Mouse (Mus musculus): Measurements from ENCODE around the gene Pcgf6. TPM values are rescaled to one million over a fixed set of nuclear protein-coding genes. Genes with fewer than 3 reads are reported as not detected.

Pcgf6 gene
- total RNA-seq (2021) (10 to 100 TPM in 1 of 2 experiments, 1 to 10 TPM in 1; 9.9 to 11.4 TPM), polyA plus RNA-seq (2012; rRNA removed) (10.0 and 11.2 TPM in 2 replicates)
- long read RNA-seq, transcript Pcgf6-201 (10 exons, 2,159 nt) = major isoform, 5 of 7 reads
- long read RNA-seq, partial matches to known transcripts = 0 of 7 reads
- long read RNA-seq, other reads (novel, unspliced or antisense) = 2 of 7 reads

DNA sequence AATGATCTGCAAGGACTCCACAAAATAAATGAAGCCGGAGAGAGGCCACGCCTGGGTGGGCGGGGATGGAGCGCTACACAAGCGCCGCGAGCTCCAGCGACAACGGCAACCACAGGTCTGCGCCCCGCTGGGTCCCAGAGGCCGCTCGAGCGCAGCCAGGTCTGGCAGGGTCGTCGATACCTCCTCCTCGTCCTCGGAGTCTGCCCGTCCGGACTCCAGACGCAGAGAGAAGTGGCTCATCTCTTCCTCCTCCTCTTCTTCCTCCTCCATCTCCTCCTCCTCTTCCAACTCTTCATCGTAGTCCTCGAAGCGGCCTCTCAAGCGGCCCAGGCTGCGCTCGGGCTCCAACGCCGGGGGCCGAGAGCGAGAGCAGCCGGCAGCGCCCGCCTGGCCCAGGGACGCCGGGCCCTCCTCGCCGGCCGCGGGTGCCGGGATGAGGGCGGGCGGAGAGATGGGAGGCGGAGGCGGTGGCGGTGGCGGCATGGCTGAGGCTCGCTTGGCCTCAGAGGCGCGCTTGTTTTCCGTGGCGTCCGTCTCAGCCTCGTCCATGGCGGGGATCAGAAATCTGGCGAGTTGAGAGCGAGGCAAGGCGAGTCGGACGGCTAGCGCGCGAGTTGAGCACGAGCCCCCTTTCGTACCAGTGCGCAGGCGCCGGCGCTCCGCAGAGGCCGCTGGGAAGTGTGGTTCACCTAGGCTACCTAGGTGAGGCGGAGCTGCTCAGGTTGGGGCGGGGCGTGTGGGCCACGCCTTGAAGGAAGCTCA, at the start of gene Pcgf6:
Pcgf6 (minus strand) TSS at position 636 of the 762 bp plus-strand sequence.
- DNase-seq = peak; percentile 86

DNA sequence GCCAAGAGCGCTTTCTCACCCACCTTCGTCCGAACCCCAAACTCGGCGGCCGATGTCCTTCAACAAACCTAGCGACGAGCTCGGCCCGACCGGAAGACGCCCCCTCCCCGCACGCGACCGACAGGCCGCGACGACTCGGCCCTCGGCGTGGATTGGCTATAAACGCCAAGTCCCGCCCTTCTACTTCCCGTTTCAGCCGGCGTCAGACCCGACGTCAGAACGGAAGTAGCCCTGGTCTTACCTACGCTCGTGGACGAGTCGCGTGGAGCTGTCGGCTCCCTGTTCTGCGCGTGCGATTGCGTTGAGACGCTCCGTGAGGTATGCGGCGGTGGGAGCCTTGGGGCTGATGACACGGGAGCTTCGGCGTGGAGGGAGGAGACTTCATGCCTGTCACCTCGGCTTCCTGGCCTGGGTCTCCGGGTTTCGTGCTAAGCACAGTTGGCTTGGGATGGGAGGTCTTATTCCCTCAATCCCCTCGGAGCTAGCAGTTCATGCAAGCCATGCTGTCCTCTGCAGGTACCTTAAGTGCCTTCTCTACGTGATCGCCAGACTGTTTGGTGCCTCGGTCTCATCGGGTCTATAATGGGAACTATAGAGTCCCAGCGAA, 39.9 kb upstream of the Pcgf6 start, which contains the start of the genes Usmg5 and Pdcd11:
Usmg5 (minus strand) TSS at position 98 of the 607 bp plus-strand sequence.
Pdcd11 (plus strand) TSS at position 219 of the 607 bp plus-strand sequence.
- DNase-seq = peak; percentile 97

DNA sequence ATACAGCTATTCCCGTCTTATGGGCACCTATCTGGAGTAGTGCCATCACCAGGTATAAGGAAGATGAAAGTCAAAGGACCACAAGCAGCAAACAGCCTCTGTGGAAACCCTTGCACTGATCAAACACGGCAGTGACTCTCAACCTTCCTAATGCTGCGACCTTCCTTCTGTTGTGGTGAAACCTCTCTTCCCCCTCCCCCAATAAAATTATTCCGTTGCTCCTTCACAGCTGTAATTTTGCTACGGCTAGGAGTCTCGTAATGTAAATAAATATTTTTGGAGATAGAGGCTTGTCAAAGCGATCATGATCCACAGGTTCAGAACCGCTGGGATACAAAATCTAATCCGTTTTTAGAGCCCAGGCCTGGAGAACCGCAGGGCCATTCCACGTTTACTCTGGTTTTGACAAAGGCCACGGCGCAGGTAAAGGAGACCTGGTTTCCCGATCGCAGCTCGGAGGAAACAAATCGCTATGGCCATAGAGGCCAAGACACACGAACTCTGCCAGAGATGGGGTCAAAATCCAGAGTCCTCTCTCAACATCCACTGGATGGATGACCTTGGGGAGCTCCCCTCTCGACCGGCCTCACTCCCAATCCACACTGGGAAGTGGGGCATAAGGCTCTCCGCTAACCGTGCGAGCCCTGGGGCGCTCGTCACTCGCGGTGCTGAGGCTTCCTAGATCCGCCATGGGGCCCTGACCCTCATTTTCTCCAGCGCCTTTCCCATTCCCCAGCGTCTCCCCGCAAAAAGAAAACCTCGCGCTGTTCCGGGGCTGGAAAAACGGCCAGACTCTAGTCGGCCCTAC, 39.2 kb upstream of the Pcgf6 start:
- no peak for DNase-seq

DNA sequence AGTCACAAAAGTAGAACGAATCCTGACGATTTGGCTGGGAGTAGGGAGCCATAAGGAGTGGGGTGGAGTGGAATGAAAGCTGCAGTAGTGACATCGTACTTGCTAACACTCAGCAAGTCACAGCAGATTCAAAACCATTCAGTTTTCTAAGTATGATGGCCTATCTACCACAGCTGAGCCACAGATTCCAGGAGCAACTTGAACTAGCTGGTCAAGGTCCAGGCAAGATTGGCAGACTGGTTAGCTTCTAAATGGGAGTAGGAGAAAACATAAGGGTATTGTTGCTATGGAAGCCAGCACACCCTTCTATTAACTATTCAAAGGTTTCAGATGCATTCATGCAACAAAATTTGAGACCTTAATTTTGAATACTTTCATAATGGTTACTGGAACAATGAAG, 37.5 kb upstream of the Pcgf6 start:
- DNase-seq = no peak

DNA sequence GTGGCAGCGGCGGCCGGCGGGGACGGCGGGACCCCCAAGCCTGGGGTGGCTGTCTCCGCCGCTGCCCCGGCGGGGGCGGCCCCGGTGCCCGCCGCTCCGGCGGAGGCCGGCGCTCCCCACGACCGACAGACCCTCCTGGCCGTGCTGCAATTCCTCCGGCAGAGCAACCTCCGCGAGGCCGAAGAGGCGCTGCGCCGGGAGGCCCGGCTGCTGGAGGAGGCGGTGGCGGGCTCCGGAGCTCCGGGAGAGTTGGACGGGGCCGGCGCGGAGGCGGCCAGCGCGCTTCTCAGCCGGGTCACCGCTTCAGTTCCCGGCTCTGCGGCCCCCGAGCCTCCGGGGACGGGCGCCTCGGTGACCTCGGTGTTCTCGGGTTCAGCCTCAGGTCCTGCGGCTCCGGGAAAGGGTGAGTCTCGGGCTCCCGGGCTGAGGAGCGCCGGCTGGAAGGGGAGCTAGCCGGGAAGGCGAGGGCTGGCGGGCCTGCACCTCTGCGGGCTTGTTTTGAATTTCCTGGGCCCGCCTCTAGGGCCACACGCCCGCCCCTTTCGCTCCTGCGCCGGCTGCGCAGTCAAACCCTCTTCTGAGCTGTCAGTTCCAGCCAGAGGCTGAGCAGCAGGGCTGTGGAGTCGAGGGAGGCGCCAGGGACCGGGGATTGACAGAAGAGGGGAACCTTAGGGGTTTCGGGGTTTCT, 17.4 kb upstream of the Pcgf6 start:
- DNase-seq = peak; percentile 93

DNA sequence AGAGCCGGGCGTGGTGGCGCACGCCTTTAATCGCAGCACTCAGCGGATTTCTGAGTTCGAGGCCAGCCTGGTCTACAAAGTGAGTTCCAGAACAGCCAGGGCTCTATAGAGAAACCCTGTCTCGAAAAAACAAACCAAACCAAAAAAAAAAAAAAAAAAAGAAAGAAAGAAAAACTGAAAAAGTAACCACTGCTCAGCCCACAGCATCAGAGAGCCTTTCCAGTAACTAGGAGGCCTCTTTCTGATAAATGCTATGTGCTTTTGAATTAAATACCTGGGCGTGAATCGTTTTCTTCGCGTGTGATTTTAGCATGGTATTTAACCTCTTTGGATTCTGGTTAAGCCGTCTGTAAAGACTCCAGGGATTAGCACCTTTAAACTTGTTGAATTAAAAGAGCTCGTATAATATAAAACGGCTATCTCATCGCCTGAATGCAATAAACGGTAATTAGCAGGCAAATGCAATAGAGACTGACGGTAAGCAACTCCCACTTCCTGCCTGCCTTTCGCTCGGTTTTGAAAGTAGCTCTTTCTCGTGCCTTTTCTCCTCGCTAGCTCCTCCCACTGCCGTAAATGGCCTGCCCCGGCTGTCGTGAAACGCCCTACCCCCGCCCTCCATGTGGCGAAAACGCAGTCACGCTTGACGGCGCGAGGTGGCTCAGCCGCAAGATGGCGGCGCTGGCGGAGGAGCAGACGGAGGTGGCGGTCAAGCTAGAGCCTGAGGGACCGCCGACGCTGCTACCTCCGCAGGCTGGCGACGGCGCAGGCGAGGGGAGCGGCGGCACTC, 16.6 kb upstream of the Pcgf6 start, which contains the start of gene Taf5:
Taf5 (plus strand) TSS at position 651 of the 787 bp plus-strand sequence.
- peak; percentile 97 for DNase-seq

DNA sequence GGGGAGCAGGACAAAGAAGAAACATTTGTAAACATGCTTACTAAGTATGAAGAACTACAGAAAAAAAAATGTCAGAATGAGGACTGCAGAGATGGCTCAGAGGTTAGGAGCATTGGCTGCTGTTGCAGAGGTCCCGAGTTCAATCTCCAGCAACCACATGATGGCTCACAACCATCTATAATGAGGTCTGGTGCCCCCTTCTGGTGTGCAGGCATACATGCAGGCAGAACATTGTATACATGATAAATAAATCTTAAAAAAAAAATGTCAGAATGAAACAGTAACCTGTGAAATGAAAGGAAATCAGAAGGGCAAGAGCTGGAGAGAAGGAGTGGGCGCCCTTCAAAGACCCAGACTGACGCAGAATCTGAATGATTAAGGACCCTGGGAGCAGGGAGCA, 15.2 kb upstream of the Pcgf6 start:
- no peak for DNase-seq

DNA sequence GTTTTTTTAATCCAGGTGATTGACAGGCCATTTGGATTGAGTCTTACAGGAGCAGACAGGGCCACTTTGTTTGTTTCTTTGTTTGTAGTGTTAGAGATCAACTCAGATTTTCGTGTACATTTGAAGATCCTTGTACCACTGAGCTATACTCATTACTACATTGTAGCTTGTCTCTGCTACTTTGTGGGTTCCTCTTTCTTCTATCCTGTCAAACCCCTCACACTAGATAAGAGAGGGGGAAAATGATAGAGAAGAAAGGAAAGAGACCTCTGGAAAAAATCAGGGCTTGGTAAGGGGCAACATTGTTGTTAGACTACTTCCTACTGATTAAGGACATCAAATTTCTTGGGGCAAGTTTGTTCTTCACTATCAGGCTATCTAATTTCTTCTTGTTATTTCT, 7.0 kb upstream of the Pcgf6 start:
- no peak for DNase-seq

DNA sequence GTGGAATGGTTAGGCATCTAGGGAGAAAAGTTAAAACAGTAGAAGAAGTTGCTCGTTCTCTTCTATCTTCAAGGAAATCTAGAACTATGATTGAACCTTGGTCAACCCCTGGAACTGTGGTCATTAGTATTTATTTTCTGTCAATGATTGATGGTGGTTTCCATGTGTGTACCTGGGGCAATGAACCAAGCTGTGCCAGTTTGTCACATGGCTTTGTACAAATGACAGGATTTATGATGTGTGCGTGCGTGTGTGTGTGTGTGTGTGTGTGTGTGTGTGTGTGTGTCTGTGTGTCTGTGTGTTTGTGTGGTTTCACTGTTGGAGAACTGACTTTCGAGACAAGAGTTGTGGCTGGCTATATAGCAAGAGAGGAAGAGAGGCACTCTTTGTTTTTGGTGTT, 2.8 kb upstream of the Pcgf6 start:
- no peak for DNase-seq

DNA sequence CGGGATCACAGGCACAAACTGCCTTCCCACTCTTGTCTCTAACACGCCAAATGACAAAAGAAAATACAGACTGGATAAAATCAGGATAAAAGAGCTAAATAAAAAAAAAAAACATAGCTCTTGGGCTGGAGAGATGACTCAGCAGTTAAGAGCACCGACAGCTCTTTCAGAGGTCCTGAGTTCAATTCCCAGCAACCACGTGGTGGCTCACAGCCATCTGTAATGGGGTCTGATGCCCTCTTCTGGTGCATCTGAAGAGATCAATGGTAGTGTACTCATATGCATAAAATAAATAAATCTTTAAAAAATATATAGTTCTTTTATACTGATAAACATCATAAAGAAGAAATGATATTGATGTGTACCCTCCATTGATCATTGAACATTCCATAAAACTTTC, 2.2 kb upstream of the Pcgf6 start:
- DNase-seq = no peak

DNA sequence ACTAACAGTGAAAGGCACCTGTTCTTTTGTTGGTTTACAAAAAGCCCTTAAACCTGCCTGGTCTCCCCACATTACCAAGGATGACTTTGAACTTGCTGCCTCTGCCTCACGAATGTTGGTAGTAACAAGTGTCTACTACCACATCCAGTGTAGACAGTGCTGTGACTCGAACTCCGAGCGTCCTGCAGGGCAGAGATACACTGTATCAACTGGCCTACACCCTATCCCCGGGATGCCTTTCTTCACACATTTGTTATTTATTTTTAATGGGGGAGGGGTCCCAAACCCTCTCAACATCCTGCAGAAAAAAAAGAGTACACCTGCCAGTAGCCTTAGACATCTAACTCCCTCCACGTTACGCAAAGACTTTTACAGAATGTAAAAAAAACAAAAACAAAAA, 866 bp downstream of the Pcgf6 start:
- no peak for DNase-seq

DNA sequence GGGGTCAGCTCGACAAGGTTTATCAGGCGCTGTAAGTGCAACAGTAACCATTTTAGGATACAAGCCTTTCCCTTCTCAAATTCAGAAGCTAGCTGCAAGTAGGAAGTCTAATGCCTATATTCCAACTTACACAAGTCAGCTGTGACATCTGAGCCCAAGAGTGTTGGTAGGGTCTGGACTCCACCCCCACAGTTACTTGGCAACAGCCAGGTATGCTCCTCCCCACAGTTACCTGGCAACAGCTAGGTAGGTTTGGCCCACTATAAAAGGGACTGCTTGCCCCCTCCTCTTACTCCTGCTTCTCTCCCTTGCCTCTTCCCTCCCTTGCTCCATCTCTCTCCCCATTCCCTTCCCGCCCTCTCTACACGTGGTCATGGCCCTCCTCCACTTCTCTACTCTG, 1.6 kb downstream of the Pcgf6 start:
- no peak for DNase-seq

DNA sequence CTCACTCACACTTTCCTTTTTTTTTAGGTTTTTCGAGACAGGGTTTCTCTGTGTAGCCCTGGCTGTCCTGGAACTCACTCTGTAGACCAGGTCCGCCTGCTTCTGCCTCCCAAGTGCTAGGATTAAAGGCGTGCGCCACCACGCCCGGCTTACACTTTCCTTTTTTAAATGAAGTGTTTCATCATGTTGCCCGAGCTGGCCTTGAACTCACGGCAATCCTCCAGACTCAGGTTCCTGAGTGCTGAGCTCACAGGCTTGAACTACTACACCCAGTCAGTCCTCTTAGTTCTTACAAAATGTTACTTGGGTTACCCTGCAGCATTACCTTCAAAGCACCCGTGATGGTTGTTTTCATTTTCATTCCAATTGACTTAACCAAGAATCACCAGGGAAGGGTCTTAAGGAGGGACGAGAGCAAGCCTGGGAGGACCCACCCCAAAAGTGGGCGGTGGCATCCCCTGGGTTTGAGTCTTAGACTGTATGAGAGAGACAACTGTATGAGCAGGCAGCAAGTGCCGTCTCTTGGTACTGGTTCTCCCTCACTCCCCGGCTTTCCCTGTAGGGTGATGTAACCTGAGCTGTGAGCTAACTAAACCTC, 3.4 kb downstream of the Pcgf6 start:
- DNase-seq = peak; percentile 79

DNA sequence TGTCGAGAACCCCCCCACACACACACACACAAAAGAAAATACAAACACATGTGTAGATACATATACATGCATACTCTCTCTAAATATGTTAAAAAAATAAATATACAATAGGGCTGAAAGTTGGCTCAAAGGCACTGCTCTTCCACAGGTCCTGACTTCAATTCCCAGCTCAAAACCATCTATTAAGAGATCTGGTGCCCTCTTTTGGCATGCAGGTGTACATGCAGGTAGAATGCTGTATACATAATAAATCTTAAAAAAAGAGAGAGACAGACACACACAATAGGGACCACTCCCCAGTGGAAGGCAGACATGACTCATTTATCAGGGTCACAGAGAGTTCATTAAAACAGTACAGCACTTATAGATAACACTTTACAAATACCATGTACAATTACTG, 4.4 kb downstream of the Pcgf6 start:
- no peak for DNase-seq

DNA sequence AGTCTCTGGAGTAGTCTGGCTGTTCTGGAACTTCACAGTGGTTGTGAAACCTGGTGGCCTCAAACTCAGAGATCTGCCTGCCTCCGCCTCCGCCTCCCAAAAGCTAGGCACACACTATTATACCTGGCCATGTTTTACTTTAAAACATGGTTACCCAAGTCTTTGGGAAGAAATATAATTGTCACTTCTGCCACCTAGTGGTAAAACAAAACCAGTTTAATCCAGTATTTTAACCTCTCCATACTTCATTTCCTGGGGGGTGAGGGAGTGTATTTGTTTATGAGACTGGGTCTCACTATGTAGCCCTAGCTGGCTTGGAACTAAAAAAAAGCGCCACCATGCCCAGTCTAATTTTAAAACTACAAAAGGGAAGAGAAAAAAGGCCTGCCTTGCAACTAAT, 7.1 kb downstream of the Pcgf6 start:
- DNase-seq = no peak

DNA sequence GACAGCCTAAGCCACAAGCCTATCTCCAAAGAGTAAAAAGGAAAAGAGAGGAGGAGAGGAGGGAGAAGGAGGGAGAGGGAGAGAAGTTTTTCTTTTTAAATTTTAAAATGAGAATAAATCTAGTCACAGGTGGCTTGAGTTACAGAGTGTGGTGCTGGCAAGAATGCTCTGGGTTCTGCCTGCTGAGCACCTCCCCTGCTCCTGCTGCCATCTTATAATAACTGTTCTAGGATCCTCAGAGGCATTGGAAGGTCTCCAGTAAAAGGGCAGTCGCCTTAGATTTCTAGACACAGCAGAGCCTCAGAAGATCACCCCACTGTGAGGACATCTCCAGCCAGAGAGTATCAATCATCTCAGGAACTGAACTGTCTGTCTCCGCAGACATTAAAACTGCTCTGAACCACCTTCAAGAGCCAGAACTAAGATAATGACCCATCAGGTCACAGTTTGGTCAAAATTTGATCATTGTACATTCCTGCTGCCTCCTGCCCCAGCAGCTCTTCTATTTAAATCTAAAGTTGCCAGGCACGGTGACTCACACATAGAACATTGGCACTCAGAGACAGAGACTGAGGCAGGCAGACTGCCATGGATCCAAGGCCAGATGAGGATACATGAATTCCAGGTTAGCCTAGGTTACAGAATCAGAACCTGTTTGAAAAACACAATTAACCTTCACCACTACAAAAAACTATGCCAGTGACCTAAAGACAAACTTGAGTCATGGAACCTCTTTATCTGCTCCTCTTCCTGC, 9.8 kb downstream of the Pcgf6 start:
- DNase-seq = peak; percentile 83

DNA sequence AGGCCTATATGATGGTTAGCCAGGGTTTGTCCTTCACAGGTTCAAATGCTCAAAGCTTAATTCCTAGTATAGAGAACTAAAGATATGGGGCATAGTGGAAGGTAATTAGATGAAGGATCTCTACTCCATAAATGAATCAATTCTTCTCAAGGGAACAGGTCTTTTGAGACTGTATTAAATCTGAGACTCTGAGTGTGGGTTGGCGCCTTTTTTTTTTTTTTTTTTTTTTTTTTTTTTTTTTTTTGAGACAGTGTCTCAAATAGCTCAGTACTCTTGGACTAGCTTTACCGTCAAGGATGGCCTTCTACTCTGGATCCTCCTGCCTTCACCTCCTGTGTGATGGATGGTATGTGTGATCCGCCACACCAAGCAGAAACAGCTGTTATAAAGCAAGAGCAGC, 14.1 kb downstream of the Pcgf6 start:
- no peak for DNase-seq

DNA sequence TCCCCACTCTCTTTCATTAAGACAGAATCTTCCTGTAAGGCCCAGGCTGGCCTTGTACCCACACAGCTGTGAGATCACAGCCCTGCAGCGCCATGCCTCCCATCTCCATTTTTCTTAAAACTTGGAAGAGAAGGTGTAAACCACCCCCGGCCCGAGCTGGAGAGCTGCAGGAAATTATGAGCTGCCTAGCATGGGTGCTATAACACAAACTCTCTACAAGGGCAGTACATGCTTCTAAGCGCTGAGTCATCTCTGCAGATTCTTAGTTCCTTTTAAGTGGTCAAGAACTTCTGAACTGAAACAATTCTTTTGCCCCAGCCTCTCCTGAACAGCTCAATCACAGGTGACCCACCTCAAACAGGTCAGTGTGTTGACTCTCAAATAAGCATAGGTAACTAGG, 15.8 kb downstream of the Pcgf6 start:
- DNase-seq = no peak

DNA sequence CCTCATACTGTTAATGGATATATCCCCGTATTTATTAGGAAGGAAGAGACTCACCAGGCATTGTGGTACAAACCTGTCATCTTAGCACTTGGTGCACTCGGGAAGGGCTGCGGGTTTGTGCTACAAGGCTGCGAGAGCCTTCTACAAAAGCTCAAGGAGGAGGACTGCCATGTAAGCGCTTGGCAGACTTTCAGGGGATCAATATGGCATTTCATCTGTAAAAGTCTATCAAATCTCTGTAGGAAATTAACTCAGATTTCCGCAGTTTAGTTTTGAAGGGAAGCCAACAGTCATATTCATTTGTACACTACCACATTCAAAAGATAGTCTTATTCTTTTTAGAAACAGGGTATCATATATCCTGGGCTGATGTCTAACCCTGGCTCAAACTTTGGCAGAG, 18.9 kb downstream of the Pcgf6 start:
- no peak for DNase-seq

DNA sequence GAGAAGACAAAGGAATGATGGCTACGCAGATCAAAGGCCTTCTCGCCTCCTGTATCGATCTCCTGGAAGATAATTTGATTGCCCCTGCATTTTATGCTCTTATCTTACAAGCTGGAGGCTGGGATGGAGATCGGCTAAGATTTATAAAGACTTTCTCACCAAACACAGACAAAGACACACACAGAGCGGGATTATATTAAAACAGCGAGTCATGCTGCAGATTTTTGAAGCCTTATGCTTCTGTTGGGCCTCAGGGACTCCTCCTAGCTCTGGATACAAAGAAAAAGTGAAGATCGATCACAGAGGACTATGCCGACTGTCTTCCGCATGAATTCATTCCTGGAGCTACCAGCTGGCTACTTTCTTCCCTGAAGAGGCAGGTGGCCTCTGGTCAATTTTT, 20.9 kb downstream of the Pcgf6 start:
- DNase-seq = no peak

All from adrenal gland, adult 2 months (tissue).